Mouse (Mus musculus): ENCODE results near the gene Cdh26.

DNA sequence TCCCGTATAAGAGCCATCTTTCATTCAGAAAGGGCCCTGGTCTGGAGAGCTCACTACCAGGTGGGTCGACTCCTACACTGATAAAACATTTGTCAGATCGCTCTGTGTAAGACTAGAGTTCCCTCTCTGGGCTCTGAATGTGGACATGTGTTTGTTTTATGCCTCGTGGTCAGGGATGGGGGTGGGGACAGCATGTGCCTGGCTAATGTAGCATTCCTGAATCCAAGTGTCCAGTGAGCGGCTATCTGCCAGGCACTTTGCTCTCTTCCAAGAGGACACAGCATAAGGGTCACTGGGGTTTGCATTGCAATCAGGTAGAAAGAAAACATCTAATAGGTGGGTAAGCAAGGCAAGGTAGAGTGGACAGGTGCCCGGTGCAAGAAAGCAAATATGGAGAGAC is 77.9 kb downstream of the Cdh26 start:
- no peak for TF ChIP-seq KAT2A (conservative IDR thresholded peaks at IDR 0.05; ENCODE audit: low read depth, low read length)
- TF ChIP-seq RAD21 (IDR thresholded peaks at IDR 0.05; ENCODE audit: low read depth, low read length): no peak
- TF ChIP-seq POLR2A (IDR thresholded peaks at IDR 0.05; ENCODE audit: control insufficient read depth in 1 of 2, insufficient read depth in 1 of 2, low read depth in 1 of 2, low read length in 2 of 2, poor library complexity in 1 of 2): no peak
- no peak for TF ChIP-seq ZNF384 (IDR thresholded peaks at IDR 0.05; ENCODE audit: low read depth, low read length)
- no peak for TF ChIP-seq E2F4 (IDR thresholded peaks at IDR 0.05; ENCODE audit: borderline replicate concordance, low read depth, low read length)
- no peak for TF ChIP-seq EP300 (IDR thresholded peaks at IDR 0.05; ENCODE audit: low read depth in 1 of 2, low read length in 2 of 2)
- no peak for TF ChIP-seq USF1 (IDR thresholded peaks at IDR 0.05; ENCODE audit: low read depth, low read length)
- no peak for TF ChIP-seq GATA1 (IDR thresholded peaks at IDR 0.05; ENCODE audit: low read depth, low read length)
- no peak for TF ChIP-seq CTCF (IDR thresholded peaks at IDR 0.05 in 2 of 3, conservative IDR thresholded peaks at IDR 0.05 in 1 of 3; ENCODE audit: control insufficient read depth in 1 of 3, insufficient read depth in 1 of 3, low read depth in 2 of 3, low read length in 3 of 3, poor library complexity in 1 of 3, severe bottlenecking in 1 of 3)
- no peak for TF ChIP-seq CHD1 (IDR thresholded peaks at IDR 0.05; ENCODE audit: low read depth, low read length)
- TF ChIP-seq TCF12 (IDR thresholded peaks at IDR 0.05; ENCODE audit: low read depth, low read length): no peak
- TF ChIP-seq RCOR1 (IDR thresholded peaks at IDR 0.05; ENCODE audit: low read depth, low read length): no peak
- TF ChIP-seq MYC (IDR thresholded peaks at IDR 0.05; ENCODE audit: low read depth, low read length): no peak

All from MEL (cell line).